Mouse (Mus musculus): ENCODE measurements at regions not wholly inside any gene's neighbourhood (a gene's known extent, or its start where the extent isn't known, plus 50 kb on each side); places are given as distances from the start of the nearest gene placed in this dataset.

DNA sequence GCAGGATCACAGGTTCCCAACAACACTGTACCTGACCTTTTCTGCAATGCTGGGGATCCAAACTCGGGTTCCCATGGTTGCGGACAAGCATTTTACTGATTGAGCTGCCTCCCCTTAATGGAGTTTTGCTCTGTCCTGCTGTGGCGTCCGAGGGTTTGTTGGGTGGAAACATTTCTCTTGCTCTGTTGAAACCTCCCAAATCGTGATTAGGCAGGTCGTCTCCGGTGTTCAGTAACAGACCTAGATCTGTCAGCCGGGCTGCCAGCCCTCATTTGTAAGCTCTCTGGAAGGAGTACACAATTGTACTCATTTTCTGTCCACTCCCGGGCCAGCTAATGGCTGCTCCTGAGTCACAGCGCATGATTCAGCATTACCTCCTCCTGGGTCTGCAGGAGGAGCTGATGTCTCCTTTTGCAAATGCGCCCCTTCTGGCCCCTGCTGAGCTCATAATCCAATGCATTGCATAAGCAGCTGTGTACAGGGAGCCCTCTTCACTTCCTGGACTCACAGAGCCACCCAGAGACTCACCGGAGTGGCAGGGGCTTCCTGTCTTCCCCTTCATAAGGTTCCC lies 49.8 kb upstream of the Sipa1l2 start:
- DNase-seq (ENCODE audit: low spot score in 2 of 2), result peak in 1 of 2 experiments; percentile 16

All from cerebellum, postnatal 4 days (tissue).